Mouse (Mus musculus) forebrain, embryonic 15.5 days (tissue): ENCODE measurements at regions not wholly inside any gene's neighbourhood (a gene's known extent, or its start where the extent isn't known, plus 50 kb on each side); places are given as distances from the start of the nearest gene placed in this dataset.

ENCODE experiments used
- ATAC-seq: fragments of 200-750 bp; cut with Nextera tagmentation; replicated peaks from 2 replicates; pipeline ENCODE4 v1.8.0; 2017; ENCODE audit warnings: mild to moderate bottlenecking, moderate TSS enrichment, moderate library complexity
- H3K27ac ChIP-seq: fragments of 300-500 bp; sonication (generic); replicated peaks from 2 replicates; pipeline ENCODE4 v1.5.1; 2015; ENCODE audit warnings: mild to moderate bottlenecking, inconsistent platforms
- H3K27me3 ChIP-seq: fragments of 300-500 bp; sonication (generic); 2 replicates; pipeline ENCODE4 v1.6.1; 2015; ENCODE audit warnings: inconsistent platforms
- H3K36me3 ChIP-seq: fragments of 300-500 bp; sonication (generic); 2 replicates; pipeline ENCODE4 v1.6.1; 2015; ENCODE audit warnings: mild to moderate bottlenecking, inconsistent platforms
- H3K4me1 ChIP-seq: fragments of 300-500 bp; sonication (generic); 2 replicates; pipeline ENCODE4 v1.6.1; 2015; ENCODE audit warnings: inconsistent platforms
- H3K4me2 ChIP-seq: fragments of 300-500 bp; sonication (generic); replicated peaks from 2 replicates; pipeline ENCODE4 v1.6.1; 2015; ENCODE audit warnings: mild to moderate bottlenecking, inconsistent platforms
- H3K4me3 ChIP-seq: fragments of 300-500 bp; sonication (generic); 2 replicates; pipeline ENCODE4 v1.5.1; 2015; ENCODE audit warnings: mild to moderate bottlenecking, inconsistent platforms
- H3K9ac ChIP-seq: fragments of 300-500 bp; sonication (generic); replicated peaks from 2 replicates; pipeline ENCODE4 v1.6.1; 2015; ENCODE audit warnings: mild to moderate bottlenecking, inconsistent platforms
- H3K9me3 ChIP-seq: fragments of 300-500 bp; sonication (generic); 2 replicates; pipeline ENCODE4 v1.6.1; 2016; ENCODE audit warnings: inconsistent platforms
- WGBS: fragments of 180-500 bp; shearing (Covaris S2); methylation state at CpG from one replicate; pipeline ENCODE4 v1.1.7; 2015; ENCODE audit warnings: mixed read lengths; 5-methylcytosine and 5-hydroxymethylcytosine counted together

- Histone ChIP-seq H3K9me3 (no peaks in the 10 kb centered on the region), H3K36me3 (no peaks in the 10 kb centered on the region), H3K27me3 (no peaks in the 10 kb centered on the region), H3K4me3 (no peak overlapping the region), H3K27ac (no peak overlapping the region), H3K4me2 (no peak overlapping the region), H3K9ac (no peak overlapping the region), H3K4me1 (no peaks in the 10 kb centered on the region)
- ATAC-seq: 0 out of 2 replicates have a peak, but pooled peaks have one; percentile 16
- 31% methylated on average over 2 of the region's 2 CpGs for WGBS
These were observed 62.8 kb upstream of the Las1l start for GRCm38 (mm10) chrX:96019556-96019955.

- H3K9me3 ChIP-seq: no peaks in the 10 kb centered on the region
- no peak overlapping the region for H3K9ac ChIP-seq
- no peaks in the 10 kb centered on the region for H3K36me3 ChIP-seq
- H3K4me1 ChIP-seq: no peaks in the 10 kb centered on the region
- H3K27ac ChIP-seq: no peak overlapping the region
- no peaks in the 10 kb centered on the region for H3K27me3 ChIP-seq
- H3K4me2 ChIP-seq: no peak overlapping the region
- no peak for ATAC-seq
- WGBS: 77% methylated on average over 3 of the region's 3 CpGs
- H3K4me3 ChIP-seq: no peak overlapping the region
These were observed 63.6 kb upstream of the Las1l start for GRCm38 (mm10) chrX:96020407-96020806.

GRCm38 (mm10) chrX:96025374-96025773 lies 68.6 kb upstream of the Las1l start:
- ATAC-seq: no peak
- H3K4me2 ChIP-seq: no peak overlapping the region
- no peaks in the 10 kb centered on the region for H3K36me3 ChIP-seq
- no peaks in the 10 kb centered on the region for H3K9me3 ChIP-seq
- no peaks in the 10 kb centered on the region for H3K4me1 ChIP-seq
- H3K9ac ChIP-seq: no peak overlapping the region
- H3K27me3 ChIP-seq: no peaks in the 10 kb centered on the region
- no peak overlapping the region for H3K27ac ChIP-seq
- no peak overlapping the region for H3K4me3 ChIP-seq
- 85% methylated on average over 3 of the region's 3 CpGs for WGBS

GRCm38 (mm10) chrX:96025876-96026275 lies 69.1 kb upstream of the Las1l start:
- no peaks in the 10 kb centered on the region for H3K27me3 ChIP-seq
- no peaks in the 10 kb centered on the region for H3K4me1 ChIP-seq
- H3K9ac ChIP-seq: no peak overlapping the region
- no peak overlapping the region for H3K27ac ChIP-seq
- H3K36me3 ChIP-seq: no peaks in the 10 kb centered on the region
- no peak overlapping the region for H3K4me3 ChIP-seq
- WGBS: 69% methylated on average over 5 of the region's 5 CpGs
- no peak overlapping the region for H3K4me2 ChIP-seq
- no peaks in the 10 kb centered on the region for H3K9me3 ChIP-seq
- ATAC-seq: no peak

- H3K9me3 ChIP-seq: no peaks in the 10 kb centered on the region
- H3K27me3 ChIP-seq: no peaks in the 10 kb centered on the region
- no peak overlapping the region for H3K4me3 ChIP-seq
- no peak overlapping the region for H3K4me2 ChIP-seq
- no peak for ATAC-seq
- H3K9ac ChIP-seq: no peak overlapping the region
- no peaks in the 10 kb centered on the region for H3K4me1 ChIP-seq
- no peak overlapping the region for H3K27ac ChIP-seq
- no peaks in the 10 kb centered on the region for H3K36me3 ChIP-seq
- WGBS: 81% methylated on average over 5 of the region's 5 CpGs
These were observed 64.3 kb upstream of the Msn start for GRCm38 (mm10) chrX:96031591-96031990.

- Histone ChIP-seq H3K27me3 (no peaks in the 10 kb centered on the region), H3K9me3 (no peaks in the 10 kb centered on the region), H3K36me3 (no peaks in the 10 kb centered on the region), H3K9ac (no peak overlapping the region), H3K4me1 (no peaks in the 10 kb centered on the region), H3K27ac (no peak overlapping the region), H3K4me2 (no peak overlapping the region), H3K4me3 (no peak overlapping the region)
- ATAC-seq: no peak
These were observed 60.5 kb upstream of the Msn start for GRCm38 (mm10) chrX:96035307-96035706.

GRCm38 (mm10) chrX:96042193-96042592 lies 53.6 kb upstream of the Msn start:
- no peak overlapping the region for H3K4me2 ChIP-seq
- WGBS: 66% methylated on average over 3 of the region's 3 CpGs
- no peak overlapping the region for H3K27ac ChIP-seq

More at GRCm38 (mm10) chrX:96042193-96042592, 53.6 kb upstream of the Msn start:
- no peak overlapping the region for H3K9ac ChIP-seq
- no peaks in the 10 kb centered on the region for H3K36me3 ChIP-seq
- no peak for ATAC-seq
- H3K4me1 ChIP-seq: no peaks in the 10 kb centered on the region
- no peaks in the 10 kb centered on the region for H3K9me3 ChIP-seq
- no peaks in the 10 kb centered on the region for H3K27me3 ChIP-seq
- H3K4me3 ChIP-seq: no peak overlapping the region
